Mouse (Mus musculus): ENCODE data around the gene Ciart.
"Not testable (repeated sequence)": the region's sequence is repeated elsewhere in the genome, so short reads cannot be mapped to it uniquely, and the experiment has no call there.

The Ciart gene

DNA sequence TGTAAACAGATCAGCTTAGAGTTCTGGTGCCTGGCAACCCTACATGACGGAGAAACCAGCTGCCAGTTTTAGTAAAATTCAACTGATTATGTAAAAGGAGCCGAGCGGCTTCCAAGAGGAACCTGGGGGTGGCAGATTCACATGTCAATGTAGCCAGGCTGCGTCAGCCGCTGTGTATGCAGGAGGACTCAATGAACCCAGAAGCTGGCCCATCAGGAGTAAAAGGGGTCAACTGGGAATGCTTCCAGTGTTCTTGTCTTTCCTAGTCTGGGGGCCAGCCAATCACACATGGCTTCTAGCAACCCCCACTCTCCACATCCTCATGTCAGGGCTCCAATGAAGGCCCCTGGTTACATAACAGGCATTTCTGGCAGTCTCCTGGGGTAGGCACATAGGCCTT is 17.0 kb downstream of the Ciart start:
- DNase-seq (ENCODE audit: low read depth): no peak

DNA sequence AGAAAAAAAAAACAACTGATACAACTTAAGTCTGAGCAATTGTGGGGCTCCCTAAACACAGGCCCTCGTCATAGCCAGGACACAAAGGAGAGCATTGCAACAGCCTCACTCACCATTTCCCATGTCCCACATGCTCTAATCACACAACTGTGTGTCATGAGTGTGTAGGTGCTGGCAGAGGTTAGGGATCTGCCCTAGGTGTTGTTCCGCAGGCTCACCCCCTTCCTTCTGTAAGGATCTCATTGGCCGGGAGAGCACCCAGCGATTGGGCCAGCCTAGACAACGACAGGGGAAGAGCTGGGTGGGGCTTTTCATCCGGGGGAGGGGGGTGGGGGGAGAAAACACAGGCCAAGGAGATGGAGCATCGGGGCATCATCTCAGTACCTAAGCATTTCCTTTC is 18.5 kb downstream of the Ciart start:
- no peak for DNase-seq (ENCODE audit: low read depth)

DNA sequence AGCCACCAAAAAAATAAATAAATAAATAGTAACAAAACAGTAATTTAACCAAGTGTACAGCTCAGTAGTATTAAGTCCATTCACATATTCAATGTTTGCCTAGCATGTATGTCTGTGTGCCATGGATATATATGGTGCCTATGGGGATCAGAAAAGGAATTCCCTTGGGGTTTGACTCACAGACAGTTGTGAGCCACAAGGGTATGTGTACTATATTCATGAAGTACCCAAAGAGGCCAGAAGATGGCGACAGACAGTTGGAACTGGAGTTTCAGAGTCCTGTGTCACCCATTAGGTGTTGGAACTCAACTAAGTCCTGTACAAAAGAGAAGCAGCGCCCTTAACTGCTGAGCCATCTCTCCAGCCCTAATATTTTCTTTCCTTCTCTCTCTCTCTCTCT is 20.3 kb downstream of the Ciart start:
- DNase-seq (ENCODE audit: low read depth): peak; percentile 90

DNA sequence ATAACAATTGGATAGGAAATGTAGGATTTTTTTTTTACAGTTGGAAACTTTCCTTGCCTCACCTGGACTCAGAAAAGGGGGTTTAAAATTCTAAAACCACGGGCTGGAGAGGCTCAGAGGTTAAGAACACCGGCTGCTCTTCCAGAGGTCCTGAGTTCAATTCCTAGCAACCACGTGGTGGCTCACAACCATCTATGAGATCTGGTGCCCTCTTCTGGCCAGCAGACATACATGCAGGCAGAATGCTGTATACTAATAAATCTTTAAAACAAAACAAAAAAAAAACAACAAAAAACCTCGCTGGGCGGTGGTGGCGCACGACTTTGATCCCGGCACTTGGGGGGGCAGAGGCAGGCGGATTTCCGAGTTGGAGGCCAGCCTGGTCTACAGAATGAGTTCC is 20.8 kb downstream of the Ciart start:
- DNase-seq (ENCODE audit: low read depth): peak; percentile 57

DNA sequence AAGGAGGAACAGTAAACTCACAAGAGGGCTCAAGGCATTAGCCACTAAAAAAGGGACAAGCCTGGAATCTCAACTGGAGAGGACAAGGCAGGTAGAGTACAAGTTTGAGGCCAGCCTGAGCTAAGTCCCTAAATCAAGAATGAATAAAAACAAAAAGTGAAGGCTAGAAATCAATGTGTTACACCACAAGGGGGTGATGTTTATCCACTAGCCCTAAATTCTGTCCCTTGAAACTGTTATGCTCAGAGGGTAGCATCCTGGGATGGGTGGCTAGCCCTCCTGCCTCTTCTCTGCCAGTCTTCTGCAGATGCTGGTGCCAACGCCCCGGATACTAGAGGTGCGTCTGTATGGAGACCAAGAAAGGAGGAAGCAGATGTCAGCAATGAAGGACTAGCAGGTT is 21.7 kb downstream of the Ciart start:
- DNase-seq (ENCODE audit: low read depth): peak; percentile 65

DNA sequence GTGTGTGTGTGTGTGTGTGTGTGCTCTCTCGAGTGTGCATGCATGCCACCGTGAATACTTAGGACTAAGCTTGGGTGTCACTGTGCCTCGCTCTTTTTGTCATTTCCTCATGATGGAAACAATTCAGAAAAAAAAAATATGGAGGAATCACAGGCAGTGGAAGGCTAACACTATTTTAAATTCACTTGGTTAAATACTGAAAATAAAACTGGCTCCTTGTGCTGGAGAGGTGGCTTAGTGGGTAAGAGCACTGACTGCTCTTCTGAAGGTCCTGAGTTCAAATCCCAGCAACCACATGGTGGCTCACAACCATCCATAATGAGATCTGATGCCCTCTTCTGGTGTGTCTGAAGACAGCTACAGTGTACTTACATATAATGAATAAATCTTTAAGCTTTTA is 23.8 kb downstream of the Ciart start:
- DNase-seq (ENCODE audit: low read depth): not testable (repeated sequence)

DNA sequence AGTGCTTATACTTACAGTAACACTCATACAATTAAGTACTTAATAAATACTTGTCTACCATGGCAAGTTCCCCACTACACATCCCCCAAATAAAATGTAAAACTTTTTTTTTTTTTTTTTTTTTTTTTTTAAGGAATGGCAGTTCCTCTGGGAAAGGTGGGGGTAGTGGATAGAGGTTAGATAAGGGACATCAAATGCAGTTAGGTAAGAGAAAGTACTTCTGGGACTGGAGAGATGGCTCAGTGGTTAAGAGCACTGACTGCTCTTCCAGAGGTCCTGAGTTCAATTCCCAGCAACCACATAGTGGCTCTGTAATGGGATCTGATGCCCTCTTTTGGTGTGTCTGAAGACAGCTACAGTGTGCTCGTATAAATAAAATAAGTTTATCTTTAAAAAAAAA is 25.0 kb downstream of the Ciart start:
- DNase-seq (ENCODE audit: low read depth): not testable (repeated sequence)

DNA sequence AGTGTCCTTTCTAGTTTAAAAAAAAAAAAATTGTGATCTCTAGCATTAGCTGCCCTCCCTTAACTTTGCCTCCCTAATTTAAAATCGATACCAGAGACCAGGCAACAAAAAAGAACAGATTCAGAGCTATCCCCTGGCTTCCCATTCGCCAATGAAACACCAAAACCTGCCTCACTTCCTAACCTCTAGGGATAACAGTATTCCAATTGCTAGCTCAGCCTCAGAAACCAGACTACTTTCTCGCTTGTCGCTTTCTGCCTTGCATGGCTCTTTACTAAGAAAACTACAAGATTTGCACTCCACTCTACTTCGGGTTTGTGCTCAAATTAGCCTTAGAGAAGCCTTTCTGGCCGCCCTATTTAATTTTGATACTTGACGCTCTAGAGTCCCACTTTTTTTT is 25.9 kb downstream of the Ciart start:
- DNase-seq (ENCODE audit: low read depth): no peak

DNA sequence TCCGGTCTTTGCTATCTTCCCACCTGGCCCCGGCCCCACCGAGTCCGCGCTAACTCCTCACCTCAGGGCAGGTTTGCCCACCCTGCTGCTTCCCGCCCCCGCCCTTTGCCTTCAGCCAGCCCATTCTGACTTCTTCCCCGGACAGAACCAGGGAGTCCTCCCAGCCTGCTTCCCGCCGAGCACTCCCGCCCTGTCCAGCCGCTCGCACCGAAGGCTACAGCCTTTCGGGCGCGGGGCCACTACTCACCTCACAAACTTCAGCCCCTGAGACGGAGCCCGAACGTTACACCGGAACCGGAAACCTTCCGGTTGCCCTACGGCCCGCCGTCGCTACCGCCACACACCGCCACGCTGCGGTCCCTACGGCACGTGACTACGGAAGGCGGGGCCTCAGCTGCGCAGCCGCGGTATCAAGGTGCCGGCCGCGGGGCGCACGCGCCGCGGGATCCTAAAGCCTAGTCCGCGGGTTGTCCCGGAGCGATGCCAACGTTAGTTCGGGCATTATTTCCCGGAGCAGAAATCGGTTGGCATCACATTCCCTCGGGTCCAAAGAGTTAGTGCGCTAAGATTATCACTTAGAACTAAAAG is 26.5 kb downstream of the Ciart start, which contains the start of gene Prpf3:
TSS of gene Prpf3 (minus strand) at position 384 of the 588 bp plus-strand sequence.
- DNase-seq (ENCODE audit: low read depth): peak; percentile 92

DNA sequence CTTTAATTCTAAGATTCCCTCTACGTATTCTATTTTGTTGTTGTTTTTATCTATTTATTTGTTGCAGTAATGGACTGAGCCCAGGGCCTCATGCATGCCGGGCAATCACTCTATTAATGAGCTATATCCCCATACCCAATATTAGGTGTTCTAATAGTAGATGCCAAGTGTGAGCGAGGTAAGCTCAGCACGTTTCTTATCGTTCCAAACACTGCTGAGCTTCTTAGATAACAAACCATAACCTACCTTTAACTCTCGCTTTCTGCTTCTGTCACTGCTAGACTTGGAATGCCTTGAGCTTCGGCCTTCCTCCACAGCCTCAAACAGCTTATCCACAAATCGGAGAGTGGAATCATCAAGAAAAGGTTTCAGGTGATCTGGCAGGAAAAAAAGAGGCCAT is 30.7 kb downstream of the Ciart start:
- no peak for DNase-seq (ENCODE audit: low read depth)

DNA sequence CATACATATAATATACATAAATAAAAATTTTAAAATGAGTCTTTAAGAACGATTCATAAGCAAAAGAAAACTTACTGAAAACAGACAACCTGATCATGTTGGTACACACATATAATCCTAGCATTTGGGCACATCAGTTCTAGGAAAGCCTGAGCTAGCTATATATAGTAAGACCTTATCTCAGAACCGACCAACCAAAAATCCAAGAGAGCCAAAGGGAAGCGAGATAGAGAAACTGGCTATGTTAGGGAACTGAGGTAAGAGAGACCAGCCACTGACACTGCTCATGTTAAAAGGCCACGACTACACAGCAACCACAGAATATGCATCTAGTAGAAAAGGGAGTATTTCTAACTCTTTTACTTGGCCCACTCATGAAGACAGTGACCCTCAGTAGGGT is 31.4 kb downstream of the Ciart start:
- DNase-seq (ENCODE audit: low read depth): no peak

DNA sequence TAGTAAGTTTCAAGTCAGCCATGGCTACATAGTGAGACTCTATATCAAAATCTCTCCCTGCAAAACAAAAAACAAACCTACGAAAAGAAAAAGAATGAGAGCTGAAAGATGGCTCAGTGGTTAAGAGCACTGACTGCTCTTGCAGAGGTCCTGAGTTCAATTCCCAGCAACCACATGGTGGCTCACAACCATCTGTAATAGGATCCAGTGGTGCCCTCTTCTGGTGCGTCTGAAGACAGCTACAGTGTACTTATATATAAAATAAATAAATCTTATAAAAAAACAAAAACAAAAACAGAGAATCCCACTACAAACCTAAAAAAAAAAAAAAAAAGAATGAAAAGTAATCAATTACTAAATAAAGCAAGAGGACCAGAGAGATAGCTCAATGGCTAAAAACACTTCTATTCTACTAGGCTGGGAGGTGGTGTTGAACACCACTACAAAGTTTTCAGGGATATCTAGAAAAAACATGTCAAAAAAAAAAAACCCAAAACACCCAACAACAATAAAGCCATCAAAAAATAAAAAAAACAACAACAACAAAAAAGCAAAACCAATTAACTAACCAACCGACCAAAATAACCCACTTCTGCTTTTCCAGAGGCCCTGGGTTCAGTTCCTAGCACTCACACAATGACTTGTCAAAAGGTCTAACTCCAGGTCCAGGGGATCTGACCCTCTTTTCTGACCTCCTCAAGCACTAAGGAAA is 39.4 kb downstream of the Ciart start:
- peak; percentile 53 for DNase-seq (ENCODE audit: low read depth)

DNA sequence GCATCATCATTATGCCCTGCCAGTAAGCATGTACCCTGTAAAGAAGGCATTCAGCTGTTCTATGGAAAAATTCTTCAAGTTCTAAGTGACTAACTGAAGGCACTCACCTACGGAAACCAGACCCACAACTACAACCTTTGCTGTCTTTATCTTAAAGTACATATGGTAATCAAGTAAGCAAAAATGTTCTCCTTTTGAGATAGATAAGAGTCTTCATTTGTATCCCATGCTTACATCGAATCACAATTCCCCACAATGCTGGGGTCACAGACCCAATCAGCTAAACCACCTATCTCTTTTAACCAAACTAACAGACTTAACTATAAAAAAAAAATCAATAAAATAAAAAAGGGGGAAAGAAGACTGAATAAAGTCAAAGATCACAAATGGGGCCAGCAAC is 42.8 kb downstream of the Ciart start:
- no peak for DNase-seq (ENCODE audit: low read depth)

DNA sequence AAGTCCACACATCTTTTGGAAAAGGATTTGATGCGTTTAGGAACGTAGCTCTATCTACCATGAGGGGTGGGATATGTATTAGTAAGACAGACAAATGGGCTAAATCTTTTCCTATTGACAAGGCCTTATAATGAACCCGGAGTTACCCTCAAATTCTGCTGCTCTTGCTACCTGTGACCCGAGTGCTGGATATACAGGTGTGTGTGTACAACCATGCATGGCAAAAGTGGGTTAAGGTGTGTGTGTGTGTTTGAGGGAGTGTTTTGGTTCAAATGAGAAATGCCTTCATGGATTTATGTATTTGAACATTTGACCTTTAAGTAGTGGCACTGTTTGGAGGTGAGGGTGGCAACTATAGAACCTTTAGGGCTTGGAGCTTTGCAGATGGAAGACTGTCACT is 53.0 kb downstream of the Ciart start:
- no peak for DNase-seq (ENCODE audit: low read depth)
